Mouse (Mus musculus) 416B (cell line): ENCODE measurements around the gene Siglecf.

Experiments used
- DNase-seq: peaks from one replicate; pipeline ENCODE4 v3.0.0; 2011; ENCODE audit warnings: low read depth

The Siglecf gene

DNA sequence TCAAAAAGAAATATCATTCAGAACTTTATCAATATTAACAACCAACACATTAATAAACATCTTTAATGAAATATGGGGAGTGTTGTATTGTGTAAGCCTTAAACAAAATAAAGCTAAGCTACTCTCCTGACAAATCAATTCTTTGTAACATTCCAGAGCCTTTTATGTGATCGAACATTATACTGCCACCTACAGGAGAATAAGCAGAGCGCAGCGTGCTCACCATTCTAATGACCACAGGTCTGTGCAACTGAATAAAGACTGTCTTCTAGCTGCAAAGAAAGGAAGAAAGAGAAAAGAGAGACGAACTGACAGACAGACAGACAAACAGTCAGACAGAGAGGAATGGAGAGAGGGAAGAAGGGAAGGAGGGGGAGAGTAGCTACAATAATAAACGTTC is 27.1 kb downstream of the Siglecf start:
- DNase-seq, result peak; percentile 72

DNA sequence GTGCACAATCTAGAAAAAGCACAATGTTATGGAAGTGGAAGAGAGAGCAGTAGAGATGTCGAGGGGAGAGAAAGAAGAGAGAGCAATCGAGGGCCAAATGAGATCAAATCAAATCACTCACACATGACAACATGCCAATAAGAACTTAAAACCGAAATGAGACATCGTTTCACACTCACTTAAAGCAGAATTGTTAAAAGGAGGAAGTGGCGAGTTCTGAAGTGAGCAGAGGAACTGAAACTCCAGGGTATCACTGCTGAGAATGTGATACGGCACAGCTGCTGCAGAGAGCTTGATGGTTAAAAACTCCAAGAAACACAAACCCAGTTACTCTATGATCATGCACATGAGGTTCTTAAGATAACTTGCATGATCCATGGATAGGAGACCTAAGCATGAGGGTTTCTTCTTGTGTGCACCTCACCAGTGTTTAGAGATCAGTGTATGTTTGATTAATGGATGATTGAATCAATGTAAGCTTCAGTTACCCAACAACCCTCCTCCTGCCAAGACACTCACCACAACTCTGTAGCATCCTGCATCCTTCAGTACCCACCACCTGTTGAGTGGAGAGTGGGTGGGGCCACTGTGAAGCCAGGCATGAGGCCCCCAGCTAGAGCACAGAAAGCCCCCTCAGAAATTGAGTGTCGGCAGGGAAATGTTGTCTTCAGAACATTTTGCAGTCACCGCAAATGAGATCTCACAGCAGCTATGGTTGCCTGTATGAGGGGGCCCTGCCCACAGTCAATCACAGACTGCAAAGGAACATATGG is 41.4 kb downstream of the Siglecf start:
- peak; percentile 22 for DNase-seq

DNA sequence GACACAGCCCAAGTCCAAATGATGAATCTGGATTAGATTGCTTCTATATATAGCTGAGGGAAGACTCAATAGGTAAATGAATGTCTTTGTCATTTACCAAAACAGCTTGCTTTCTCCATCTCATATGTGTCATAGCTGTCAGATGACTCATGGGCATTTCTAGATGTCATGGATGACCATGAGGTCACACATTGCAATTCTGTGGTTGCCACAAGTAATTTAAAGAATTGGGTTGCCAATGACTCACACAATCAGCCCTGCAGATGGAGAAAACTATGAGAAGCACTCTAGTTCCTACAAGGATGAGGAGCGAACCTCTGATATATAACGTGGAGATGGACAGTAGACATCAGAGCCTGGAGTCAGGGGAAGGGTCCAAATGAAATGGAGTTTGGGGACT is 48.4 kb downstream of the Siglecf start:
- peak; percentile 69 for DNase-seq

DNA sequence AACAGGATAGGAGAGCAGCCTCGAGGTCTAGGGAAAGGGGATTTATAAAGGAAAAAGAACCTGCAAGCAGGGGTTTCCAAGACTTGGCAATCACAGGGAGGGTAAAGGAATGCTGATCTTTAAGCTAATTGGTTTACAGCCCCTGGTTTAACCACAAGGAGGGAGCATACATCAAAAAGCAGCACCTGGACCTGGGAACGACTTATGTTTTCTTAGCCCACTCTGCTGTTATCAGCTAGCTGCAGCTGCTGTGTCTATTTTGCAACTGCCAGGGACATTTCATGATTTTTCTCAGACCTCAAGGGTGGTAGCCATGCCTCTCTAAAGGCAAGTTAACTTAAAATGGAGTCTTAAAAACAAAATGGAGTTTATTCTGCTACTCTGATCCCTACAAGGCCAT is 51.6 kb downstream of the Siglecf start:
- DNase-seq, result no peak

DNA sequence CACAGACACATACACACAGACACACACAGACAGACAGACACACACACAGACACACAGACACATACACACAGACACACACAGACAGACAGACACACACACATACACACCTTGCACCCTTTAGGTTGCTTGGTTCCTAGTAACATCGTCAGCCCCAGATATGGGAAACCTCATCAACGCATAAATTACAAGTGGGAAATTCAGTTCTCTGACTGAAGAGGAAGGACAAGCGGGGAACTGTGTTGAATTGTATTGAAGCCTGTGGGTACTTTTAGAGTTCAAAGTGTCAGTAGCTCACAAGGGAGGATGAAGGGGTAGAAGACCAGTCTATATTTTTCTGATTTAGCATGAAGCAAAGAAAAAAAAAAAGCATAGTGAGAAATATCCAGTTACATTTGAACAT is 56.4 kb downstream of the Siglecf start:
- DNase-seq, result no peak

DNA sequence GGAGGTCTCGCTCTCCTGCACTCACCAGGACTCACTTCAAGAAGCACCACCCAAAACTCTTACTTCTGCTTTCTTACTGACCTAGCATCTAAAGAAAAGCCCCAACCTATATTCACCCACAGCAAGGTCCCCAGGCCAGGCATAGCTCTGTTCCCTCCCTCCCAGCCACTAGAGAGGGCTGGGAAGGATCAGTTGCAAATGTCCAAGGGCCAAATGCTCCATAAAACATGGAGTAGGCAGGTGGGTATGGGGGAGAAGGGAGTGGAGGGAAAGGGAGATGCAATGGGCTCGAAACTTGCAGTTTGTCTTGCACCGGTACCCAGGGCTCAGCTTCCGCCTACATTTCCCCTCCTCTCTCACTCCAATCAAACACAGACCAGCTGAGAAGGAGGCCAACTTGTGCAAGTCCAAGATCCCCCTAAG is 57.0 kb downstream of the Siglecf start, which contains the start of gene Siglecg:
Gene Siglecg (plus strand): TSS at position 74 of the 423 bp plus-strand sequence.
- no peak for DNase-seq

DNA sequence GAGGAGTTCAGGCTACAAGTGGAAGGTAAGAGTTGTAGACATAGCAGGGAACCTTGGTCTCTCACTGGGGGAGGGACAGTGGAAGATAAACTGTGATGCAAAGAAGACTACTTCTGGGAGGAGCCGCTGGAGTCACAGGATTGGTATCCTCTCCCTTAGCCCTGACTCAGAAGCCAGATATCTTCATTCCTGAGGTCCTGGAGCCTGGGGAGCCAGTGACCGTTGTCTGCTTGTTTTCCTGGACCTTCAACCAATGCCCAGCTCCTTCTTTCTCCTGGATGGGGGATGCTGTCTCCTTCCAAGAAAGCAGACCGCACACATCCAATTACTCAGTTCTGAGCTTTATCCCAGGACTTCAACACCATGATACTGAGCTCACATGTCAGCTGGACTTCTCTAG is 57.9 kb downstream of the Siglecf start:
- DNase-seq, result no peak
